Mouse (Mus musculus) adipocyte (in vitro differentiated cells): ENCODE results near the gene Atn1.
A peak's percentile ranks its signal among the peaks of the same experiment; 100 is the strongest.

Source experiments
- DNase-seq: peaks from one replicate; pipeline ENCODE4 v3.0.0-alpha.2; 2016; ENCODE audit warnings: low spot score

Gene Atn1

GRCm38 (mm10) chr6:124740888-124741761 is 15.2 kb downstream of the Atn1 start, which contains the start of gene Grcc10:
TSS of gene Grcc10 (minus strand) at chr6:124741374.
- DNase-seq: peak; percentile 92

GRCm38 (mm10) chr6:124740211-124740887 is 16.0 kb downstream of the Atn1 start:
- peak; percentile 88 for DNase-seq

- DNase-seq: no peak
These were observed 17.0 kb downstream of the Atn1 start for GRCm38 (mm10) chr6:124739231-124739796.

- DNase-seq: no peak
These were observed 17.8 kb downstream of the Atn1 start, which contains the start of gene Ptpn6 for GRCm38 (mm10) chr6:124738511-124739023. TSS of gene Ptpn6 (minus strand) at chr6:124738714.

- DNase-seq: no peak
These were observed 19.3 kb downstream of the Atn1 start for GRCm38 (mm10) chr6:124737040-124737439.

- no peak for DNase-seq
These were observed 21.9 kb downstream of the Atn1 start for GRCm38 (mm10) chr6:124734417-124734816.

GRCm38 (mm10) chr6:124732476-124733370 is 23.6 kb downstream of the Atn1 start:
- no peak for DNase-seq

GRCm38 (mm10) chr6:124731038-124731437 is 25.3 kb downstream of the Atn1 start:
- no peak for DNase-seq

- DNase-seq: no peak
These were observed 26.2 kb downstream of the Atn1 start for GRCm38 (mm10) chr6:124729850-124730705.

GRCm38 (mm10) chr6:124728621-124729020 is 27.7 kb downstream of the Atn1 start:
- DNase-seq: no peak

GRCm38 (mm10) chr6:124724472-124724871 is 31.9 kb downstream of the Atn1 start:
- no peak for DNase-seq

- DNase-seq: no peak
These were observed 32.8 kb downstream of the Atn1 start for GRCm38 (mm10) chr6:124723541-124723940.

- no peak for DNase-seq
These were observed 33.3 kb downstream of the Atn1 start for GRCm38 (mm10) chr6:124722876-124723473.

- DNase-seq: no peak
These were observed 35.4 kb downstream of the Atn1 start for GRCm38 (mm10) chr6:124720904-124721303.

- no peak for DNase-seq
These were observed 36.9 kb downstream of the Atn1 start for GRCm38 (mm10) chr6:124719354-124719978.

GRCm38 (mm10) chr6:124718703-124719102 is 37.6 kb downstream of the Atn1 start:
- DNase-seq: no peak

- no peak for DNase-seq
These were observed 38.4 kb downstream of the Atn1 start for GRCm38 (mm10) chr6:124717968-124718367.

GRCm38 (mm10) chr6:124716864-124717490 is 39.3 kb downstream of the Atn1 start:
- peak; percentile 59 for DNase-seq

- no peak for DNase-seq
These were observed 43.4 kb downstream of the Atn1 start for GRCm38 (mm10) chr6:124712918-124713317.
